Mouse (Mus musculus): ENCODE measurements around the gene Mpo.

Mpo gene

DNA sequence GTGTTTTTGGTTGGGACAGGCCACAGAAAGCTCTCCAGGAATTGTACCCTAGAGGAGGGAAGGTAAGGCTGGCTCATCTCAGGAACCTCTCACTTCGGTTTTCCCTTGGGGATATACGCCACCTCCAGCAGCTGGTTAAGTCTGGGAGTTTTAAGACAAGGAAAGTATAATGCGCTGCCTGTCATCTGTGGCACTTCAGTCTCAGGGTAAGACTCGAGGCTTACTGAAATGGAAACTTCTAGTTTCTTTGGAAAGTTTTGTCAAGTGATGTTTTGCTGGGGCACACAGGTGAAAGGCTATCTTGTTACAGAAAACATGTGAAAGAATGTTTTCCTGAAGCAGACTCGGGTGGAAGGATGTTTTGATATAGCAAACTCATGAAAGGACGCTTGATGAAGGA lies 14.1 kb downstream of the Mpo start:
- no peak for DNase-seq

DNA sequence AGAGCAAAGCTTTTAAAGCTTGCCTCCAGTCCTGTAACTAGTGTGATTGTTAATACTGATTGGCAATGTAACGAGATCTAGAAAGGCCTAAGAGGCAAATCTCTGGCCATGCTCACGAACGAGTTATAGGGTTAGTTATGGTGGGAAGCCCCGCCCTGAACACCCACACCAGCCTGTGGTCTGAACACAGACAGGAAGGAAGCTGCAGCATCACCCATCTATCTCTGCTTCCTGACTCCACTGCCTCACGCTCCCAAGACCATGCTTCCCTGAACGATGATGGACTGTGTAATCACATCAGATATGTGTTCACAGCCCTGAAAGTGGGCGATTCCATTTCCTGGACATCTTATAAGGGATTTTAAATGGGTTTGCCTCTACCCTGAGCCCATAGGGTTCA lies 14.9 kb downstream of the Mpo start:
- DNase-seq = peak in 1 of 2 experiments; percentile 10

DNA sequence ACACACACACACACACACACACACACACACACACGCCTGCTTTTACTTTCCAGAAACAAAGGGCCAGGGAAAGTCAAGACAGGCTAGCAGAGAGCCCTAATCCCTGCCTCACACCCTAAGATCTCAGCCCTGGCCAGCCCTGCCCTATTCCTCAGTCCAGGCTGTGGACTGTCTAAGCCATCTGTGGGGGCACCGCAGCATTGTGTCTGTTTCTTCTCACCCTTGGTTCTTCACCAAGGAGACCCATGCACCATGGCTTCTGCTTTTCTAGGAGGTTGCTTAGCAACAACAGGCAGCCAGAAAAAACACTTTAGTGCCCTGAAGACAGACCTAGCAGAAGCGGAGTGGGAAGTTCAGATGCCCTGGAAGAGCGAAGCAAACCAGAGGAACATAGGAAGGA lies 18.0 kb downstream of the Mpo start:
- DNase-seq = no peak

DNA sequence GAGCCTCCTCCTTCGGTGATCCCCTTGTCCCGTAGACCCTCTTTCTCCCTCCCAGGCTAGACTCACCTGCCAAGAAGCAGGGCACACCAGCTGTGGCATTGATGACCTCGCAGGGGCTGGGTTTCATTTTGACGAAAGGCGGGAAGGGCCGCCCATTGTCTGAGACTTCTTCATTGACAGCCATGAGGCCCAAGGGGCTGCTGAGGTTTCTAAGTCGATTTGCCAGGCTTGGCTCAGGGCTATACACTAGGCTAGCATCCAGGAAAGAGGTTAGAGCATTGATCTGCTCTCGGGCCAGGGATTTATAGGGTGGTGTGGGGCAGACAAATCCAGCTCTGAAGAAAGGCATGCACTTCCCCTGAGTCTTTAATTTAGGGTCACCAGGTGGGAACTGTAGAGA lies 21.4 kb downstream of the Mpo start:
- DNase-seq = no peak

DNA sequence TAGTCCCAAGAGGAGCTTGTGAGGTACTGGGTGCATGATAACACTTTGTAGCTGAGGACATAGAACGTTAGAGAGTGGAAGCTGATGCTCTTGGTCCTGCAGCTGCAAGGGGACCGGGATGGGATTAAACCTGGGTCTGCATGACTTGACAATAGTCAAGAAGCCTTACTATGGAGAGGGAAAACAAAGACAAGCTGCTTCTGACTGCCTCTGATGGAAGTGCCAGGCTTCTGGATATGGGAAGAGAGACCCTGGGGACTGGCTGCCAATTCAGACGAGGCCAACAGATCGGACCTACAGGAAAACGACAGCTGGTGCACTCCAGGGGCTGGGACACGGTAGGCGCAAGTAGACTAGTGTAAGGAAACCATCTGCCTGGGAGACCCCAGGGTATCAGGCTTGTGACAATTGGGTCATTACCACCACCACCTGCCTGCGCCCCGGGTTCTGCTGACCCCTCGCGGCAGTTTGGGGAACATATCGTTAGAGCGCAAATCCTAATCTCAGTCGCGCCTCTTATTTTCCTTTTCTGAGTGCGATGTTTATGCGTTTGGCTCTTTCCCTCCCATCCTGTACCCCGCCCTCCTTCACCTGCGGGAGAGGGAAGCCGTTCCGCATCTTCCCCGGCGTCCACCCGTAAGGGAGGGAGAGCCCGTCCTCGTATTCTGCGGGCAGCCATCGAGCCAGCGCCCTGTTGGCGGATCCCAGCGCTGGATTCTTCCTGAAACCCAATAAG lies 23.5 kb downstream of the Mpo start:
- peak in 1 of 2 experiments; percentile 50 for DNase-seq

DNA sequence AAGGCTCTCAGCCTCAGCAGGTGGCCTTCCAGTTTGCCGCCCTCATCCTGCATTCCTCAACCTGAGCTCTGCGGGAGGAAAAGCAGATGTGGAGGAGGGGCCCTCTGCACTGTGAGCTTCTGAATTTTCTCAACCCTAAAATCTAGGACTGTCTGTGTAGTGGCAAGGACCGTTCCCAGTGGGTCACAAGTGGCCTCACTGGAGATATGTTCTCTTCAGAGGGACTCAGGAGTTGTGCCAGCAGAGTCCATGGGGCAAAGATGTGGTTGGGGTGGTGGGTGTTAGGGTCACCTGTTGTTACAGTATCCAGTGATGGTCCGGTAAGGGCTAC lies 24.0 kb downstream of the Mpo start:
- DNase-seq = no peak

DNA sequence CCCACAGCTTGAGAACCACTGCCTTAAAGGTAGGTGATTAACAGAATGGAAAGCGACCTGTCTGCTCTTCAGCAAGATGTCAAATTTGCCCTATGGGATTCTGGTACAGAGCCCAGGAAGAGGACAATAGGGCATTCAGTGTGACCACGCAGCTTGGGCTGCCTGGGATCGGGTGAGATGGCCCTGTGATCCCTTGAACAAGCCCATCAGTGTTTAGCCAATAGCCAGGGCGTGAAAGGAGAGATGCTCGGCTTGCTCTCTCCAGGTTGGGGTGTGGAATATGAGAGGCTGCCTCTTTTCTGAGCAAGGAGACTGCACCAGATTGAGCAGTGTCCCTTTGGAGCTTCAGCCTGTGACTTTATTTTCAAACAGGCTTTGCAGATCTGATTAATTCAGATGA lies 28.1 kb downstream of the Mpo start:
- DNase-seq = no peak

DNA sequence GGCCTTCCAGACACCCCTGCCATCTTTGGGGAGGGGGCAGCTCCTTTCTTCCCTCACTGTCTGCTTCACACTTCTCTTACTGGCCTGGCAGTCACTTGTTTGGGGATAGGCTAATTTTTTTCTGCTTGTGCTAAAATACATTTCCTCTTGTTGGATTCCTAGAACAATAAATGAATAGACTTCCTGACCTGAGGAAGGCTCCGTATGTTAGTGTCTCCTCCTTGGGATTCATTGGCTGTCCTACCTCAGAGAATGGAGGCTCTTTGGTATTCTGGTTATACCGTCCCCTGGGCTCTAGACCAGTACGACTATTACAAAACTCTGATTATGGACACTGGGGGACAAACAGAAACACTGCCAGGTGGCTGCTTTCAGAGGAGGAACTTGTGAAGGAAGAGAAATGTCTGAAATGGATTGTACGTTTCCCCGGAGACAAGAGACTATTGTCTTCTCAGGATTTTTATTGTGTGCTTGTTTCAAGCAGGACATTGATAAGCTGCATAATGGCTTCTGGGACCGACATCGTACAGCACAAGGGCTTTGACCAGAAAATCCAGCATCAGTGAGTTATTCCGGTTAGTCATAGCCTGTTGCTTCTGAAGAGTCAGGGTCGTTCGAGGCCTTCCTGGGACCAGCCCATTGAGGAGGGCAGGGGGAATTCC lies 35.0 kb downstream of the Mpo start, which contains the start of gene Lpo:
TSS of gene Lpo (minus strand) at position 51 of the 662 bp plus-strand sequence.
- no peak for DNase-seq

DNA sequence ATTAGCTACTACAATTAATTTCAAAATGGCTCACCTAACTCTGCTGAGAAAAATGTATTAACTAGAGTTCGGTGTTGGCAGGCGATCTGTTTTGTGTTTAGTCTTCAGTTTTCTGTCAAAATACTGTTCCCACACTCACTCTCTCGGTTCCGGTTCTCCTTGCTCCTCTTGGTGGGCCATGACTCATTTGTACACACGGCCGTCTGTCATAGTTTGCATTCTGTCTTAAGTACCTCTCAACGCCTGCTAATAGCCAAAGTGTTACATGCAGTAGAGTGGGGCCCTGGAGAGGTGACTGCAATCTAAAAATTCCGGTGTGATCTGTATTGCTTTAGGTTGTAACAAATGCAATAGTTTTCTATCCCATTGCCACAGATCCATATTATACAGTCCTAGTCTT lies 47.3 kb downstream of the Mpo start:
- no peak for DNase-seq

DNA sequence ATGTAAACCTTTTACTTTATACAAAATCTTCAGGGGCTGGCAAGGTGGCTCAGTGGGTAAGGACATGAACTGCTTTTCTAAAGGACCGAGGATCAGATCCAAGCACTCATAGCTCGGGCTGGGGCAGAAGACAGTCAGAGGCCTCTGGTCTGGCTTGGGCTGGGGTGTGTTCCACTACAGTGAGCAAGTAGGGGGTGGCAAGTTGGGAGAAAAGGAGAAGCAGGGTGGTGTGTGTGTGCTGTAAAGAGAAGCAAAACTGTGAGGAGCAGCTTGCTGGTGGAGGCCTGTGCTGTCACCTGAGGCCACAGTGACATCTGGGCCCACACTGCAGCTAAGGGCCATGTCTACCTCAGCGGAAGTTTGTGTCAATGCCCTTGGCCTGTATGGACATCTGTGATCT lies 48.1 kb downstream of the Mpo start:
- no peak for DNase-seq

DNA sequence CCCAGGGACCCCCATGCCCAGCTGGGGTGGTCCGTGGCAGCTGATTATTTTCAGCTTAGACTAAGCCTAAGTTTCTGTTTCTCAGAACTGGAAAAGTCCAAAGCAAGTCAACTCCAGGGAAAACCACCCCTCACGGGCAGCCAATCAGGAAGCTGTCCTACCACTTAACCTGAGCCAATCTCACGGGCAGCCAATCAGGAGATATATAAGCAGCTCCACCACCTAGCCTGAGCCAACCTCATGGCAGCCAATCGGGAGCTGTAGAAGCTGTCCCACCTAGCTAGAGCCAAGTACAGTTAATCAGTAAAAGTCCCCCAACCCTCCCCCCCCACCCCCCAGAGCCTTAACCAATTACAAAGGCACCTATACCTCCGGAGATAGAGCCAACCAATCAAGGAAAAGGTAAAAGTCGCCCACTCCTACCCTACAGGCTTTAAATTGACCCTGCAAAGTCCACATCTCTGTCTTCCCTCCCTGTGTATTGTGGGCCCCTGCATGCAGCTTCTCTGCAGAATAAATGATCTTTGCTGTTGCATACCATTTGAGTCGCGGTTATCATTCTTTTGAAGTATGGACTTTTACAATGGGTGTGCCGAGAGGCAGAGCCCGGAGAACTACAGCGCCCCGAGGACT lies 53.7 kb downstream of the Mpo start:
- DNase-seq = no peak

DNA sequence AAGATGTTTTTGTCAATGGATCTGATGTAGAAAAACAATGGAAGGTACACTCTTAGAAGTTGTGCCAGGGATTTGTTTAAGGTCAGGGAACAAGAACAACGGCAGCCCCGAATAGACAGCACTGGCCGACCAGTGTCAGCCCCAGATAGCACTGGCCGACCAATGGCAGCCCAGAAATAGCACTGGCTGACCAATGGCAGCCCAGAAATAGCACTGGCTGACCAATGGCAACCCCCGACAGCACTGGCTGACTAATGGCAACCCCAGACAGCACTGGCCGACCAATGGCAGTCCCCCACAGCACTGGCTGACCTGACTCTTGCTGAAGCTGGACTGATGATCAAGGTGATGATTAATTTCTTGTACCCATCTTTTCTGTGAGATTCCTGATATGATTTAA lies 54.5 kb downstream of the Mpo start:
- no peak for DNase-seq

DNA sequence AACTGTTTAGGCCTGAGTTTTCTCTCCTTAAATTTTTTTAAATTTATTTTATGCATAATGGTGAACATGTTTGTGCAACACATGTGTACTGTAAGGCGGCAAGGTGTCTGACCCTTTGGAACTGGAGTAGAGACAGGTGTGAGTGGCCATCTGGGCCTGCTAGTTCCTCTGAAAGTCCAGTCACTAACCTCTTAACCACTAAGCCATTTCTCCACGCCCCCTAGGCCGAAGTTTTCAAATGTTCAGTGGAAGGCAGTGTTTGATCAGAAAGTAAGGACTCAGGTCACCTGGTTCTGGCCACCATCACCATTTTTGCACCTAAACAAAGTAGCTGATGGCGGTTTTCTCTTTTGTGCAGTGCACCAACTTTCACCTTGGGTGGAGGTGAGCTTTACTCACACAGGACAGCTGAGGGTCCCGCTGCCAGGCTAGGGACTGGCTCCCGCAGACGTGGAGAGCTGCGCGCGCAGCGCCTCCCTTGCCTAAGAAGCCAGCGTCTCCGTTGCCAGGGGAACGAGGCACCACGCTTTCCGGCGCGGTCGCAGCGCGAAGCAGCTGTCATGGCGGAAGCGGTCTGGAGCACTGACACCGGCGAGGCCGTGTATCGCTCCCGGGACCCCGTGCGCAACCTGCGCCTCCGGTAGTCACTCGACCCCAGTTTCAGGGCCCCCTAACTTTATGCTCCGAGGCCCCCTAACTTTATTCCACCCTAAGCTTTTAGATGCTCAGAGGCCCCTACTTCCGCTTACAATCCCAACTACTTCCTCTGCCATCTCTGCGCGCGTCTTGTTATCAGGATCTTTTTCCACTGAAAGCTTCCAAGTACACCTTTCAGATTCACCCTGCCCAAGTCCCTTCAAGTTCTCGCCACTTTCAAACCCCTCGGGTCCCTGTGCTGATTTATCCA lies 59.6 kb downstream of the Mpo start, which contains the start of gene Mks1:
TSS of gene Mks1 (plus strand) at position 526 of the 907 bp plus-strand sequence.
- DNase-seq = peak; percentile 79 to 86

DNA sequence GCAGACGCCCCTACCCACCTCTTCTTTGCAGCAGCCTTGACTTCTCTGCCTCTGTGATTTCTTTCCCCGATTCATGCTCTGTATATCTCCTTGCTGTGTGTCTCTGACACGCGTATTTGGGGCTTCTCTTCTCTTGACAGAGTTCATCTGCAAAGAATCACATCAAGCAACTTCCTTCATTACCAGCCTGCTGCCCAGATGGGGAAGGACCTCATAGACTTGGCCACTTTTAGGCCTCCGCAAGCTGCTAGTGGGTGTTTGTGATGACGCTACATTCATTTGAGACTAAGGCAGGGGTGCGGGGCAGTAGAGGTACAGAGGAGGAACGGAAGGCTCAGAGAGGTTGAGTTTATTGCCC lies 60.2 kb downstream of the Mpo start:
- peak in 1 of 2 experiments; percentile 11 for DNase-seq
